Mouse (Mus musculus) heart, postnatal 10 days (tissue): ENCODE results near the gene Fhit. TPM values are rescaled to one million over a fixed set of nuclear protein-coding genes. Genes with fewer than 3 reads are reported as not detected.
A peak's percentile ranks its signal among the peaks of the same experiment; 100 is the strongest.

ENCODE experiments used
- DNase-seq, 2 experiments: peaks; one replicate each; pipeline ENCODE4 v3.0.0; 2021
- intact Hi-C: fragments of 180-260 bp; cut with DNase I; formaldehyde crosslinking; loops from one replicate; pipeline ENCODE4 v1.15.1; 2025
- total RNA-seq, 2 experiments: library from RNA; stranded (reverse); gene quantifications; 2 replicates each; pipeline ENCODE4 v1.2.3; 2021

Fhit gene
- total RNA-seq, 2 experiments from 2014 or later: 2.6 to 3.1 TPM

DNA sequence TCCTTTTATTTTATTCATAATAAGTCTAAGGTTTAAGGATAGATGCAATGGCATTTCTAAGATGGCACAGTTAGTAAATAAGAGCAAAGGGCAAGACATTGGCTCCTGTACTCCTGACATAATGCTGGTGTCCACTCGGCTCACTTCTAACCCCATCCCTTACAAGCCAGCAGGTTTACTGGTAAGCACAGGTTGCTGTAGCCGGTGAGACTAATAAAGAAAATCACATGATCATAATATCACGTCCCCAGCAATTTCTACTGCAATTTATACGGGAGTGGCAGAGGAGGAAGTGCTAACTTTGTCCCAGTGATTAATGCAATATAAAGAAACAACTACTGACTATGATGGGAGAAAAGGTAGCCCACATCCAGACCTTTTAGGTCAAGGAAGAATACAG lies 956.5 kb downstream of the Fhit start:
- no peak for DNase-seq
- intact Hi-C loops: no loop called here

GRCm38 (mm10) chr14:10194130-10194529 lies 967.7 kb downstream of the Fhit start:
- intact Hi-C loops: no loop called here
- peak; percentile 36 to 44 for DNase-seq

- intact Hi-C loops: no loop called here
Measured at GRCm38 (mm10) chr14:10171761-10172160, 990.1 kb downstream of the Fhit start.

DNA sequence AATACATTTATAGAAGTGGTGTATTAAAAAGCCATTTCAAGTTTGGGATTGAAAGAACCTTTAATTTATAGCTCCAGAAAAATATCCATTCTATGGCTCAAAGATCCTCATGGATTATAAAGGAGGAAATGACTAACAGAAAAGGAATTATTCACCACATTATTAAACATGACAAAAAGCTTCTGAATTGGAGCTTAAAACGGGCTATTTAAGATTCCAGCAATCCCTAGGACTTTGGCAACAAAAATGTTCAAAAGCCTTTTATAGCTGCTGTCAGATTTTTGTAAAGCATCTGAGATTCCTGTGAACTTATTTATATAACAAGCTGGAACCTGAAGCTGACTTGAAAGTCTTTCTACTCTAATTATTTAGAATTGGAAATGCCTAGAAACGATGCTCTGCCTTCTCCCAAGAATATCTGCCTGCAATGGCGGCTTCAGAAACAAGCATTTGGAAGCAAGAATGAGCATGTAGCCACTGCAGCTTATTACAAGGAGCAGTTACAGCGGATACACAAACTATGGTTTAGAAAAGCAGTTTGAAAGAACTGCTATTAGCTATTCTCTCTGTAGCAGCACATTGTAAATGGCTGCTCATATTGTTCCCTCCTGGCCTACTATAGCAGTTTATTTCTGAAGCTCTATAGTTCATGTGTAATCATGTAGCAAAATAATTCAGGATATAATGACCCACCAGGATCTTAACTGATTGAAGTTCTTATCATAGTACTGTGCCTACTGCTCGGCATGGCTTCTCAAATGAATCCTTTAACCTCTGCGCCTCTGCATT lies 995.0 kb downstream of the Fhit start:
- DNase-seq: no peak
- intact Hi-C loops: no loop called here

More at GRCm38 (mm10) chr14:10171761-10172160, 990.1 kb downstream of the Fhit start:
- DNase-seq: no peak

DNA sequence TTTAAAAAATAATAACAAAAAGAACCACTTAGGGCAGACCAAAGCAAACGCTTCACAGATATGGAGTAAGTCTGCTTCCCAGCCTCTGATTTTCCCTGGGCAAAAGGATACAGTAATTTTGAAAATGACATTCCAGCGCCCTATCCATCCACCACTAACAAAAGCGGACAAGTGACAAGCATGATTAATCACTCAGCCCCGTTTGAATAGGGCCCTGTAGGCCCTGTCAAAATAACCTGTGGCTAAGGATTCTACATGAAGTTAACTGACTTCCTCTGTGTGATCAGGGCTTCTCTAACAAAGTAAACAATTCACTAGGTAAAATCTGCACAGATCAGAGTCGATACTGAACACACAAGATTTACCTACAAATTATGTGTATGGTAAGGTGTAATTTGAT lies 1012.0 kb downstream of the Fhit start:
- DNase-seq: no peak
- intact Hi-C loops: no loop called here

DNA sequence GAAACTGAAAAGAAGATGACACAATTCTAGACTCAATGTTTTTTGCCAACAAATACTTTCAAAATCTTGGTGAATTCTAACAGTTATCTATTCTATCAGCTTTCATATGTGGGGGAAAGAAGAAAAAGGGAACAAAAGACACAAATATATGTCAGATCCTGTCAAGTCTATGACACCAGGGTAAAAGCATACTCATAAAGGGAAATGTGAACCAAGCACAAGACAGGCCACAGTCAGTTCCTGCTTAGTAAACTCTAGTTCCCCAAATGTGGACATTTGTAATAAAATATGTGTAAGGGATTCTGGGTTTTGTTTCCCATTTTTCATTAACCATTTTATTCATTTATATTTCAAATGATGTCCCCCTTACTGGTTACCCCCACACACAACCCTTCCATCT lies 1022.5 kb downstream of the Fhit start:
- no peak for DNase-seq
- intact Hi-C loops: no loop called here

- no peak for DNase-seq
- intact Hi-C loops: loop anchor here (2.0 kb wide), 1 partner anchor 21 kb away; no protein-coding TSS in a partner anchor
Measured at GRCm38 (mm10) chr14:10133873-10134272, 1028.0 kb downstream of the Fhit start.

GRCm38 (mm10) chr14:10129675-10130074 lies 1032.2 kb downstream of the Fhit start:
- DNase-seq: no peak
- intact Hi-C loops: no loop called here

DNA sequence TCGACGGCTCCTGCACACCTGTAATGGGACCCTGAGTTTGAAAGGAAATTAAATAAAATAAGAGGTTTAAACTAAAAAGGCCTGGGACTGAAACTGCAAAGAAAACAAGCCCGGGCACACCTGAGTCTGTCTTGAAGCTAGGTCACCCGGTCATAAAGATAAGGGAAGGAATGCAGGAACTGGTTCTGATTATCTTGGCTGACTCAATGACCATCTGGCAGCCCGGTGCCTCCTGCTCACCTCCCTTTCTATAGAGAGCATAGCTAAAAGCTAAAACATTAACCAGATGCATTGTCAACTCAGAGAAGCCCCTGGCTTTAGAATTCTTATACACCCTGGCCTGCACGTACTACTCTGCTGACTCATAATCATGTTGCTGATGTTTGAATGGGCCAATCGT lies 1032.7 kb downstream of the Fhit start:
- intact Hi-C loops: no loop called here
- DNase-seq: no peak

DNA sequence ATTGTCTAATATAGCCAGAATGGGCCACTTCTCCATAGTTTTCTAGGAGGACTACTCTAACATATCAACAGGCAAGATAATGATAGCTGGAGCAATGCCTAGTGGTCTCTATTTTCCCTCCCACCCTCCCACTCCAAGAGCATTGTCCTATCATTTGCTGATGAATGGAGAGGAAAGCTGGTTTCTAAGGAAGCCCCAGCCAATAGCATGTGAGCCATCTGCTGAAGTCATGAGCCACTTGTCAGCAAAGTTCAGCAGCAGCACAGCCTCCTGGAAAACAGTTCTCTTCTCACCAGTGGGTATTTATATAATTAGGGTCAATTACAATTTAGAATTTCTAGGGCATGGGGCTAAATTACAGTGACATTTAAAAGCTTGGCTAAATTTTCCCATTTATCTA lies 1035.3 kb downstream of the Fhit start:
- intact Hi-C loops: no loop called here
- no peak for DNase-seq

DNA sequence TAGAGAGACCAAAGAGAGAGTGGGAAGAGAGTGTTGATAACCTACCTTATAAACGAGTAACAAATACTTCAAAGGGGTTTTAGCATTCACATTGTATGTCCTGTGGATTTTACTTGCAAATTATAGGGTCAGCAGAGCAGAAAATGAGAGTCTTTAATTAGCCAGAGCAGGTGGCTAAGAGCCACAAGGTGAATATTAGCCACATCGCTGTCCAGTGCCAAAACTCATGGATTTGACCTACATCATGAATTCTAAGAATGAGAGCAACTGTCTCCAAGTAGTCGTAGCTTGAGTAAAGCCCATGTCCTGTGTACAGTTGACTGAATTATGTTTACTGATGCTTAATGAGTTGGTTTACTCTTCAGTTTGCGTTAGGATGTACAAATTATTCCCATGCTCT lies 1039.7 kb downstream of the Fhit start:
- intact Hi-C loops: no loop called here
- no peak for DNase-seq

GRCm38 (mm10) chr14:10096236-10096635 lies 1065.6 kb downstream of the Fhit start:
- DNase-seq: peak; percentile 33 to 37
- intact Hi-C loops: no loop called here

- no peak for DNase-seq
- intact Hi-C loops: no loop called here
Measured at GRCm38 (mm10) chr14:10079062-10079461, 1082.8 kb downstream of the Fhit start.

DNA sequence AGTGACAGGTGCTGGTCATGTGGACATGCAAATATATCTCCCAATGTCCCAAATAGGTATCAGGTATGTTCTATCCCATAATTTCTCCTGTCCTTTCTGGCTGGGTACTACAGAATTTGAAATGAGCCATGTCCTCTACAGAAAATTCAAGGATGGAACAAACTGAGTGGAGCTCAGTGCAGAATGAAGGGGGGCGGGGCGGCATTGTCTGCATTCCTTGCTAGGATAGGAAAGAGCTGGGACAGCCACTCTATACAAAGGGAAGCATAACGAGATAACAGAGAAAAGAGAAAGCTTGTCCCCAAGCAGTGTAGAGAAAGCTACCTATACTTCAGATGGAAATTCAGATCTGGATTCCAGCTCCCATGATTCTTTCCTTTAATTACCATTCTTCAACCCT lies 1111.9 kb downstream of the Fhit start:
- intact Hi-C loops: no loop called here
- DNase-seq: peak in 1 of 2 experiments; percentile 23

DNA sequence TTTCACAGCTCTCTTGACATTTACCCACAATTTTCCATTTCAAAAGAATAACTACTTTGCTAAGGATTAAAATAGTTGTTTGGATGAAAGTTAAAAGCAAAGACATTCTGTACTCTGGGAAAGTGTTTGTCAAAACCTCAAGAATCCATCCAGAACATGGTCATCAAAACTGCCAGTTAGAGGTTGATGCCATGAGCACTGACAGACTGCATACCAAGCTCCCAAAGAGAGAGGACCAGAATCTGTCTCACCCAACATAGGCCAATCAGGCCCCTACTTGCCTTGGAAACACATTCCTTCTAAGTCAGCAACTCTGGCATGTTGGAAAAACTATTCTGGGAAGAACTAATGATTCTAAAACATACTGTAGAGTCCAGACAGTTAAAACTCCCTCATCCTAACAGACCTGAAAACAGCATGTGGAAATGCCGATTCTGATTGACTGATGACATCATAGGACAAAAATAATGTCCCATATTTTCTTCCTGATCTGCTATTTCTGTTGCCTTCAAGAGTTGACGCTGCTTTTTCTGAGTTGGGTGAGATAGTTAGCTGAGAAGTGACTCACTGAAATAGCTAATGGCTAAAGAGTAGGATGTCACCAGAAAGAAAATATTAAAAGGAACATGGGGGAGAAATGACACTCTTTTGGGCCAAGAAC lies 1114.6 kb downstream of the Fhit start:
- peak in 1 of 2 experiments; percentile 4 for DNase-seq
- intact Hi-C loops: no loop called here

DNA sequence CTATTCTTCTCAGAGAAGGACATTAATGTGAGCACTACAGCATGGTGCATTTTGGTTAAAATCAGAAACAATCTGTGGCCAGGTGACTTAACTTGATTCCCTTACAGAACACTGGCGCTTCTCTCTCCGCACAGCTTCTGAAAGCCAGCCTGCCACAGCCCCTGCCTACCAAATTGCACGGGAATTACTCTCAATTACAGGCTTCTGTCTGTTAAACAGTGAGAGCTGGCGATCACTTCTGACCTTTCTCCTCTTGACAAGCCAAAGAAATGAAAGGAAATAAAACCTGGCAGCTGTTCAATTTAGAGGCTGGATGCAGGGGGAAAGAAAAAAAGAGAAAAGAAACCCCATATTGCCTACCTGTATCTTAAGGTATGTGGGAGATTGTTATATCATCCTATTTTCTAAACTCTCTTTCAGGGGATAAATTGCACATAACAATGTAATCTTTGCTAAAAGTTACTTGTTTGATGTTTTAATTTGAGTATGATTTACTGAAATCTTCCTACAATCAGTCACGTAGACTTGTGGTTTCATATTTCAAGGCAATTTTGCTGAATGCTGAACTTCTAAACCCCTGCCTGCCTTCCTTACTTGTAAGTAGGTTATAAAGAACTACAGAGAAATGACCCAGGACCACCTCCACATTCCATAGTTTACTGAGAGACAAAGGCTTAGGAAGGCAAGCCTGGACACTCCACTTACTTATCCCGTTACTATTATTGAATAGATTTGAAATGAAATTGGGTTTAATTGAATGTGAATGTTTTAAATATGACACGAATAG lies 1115.3 kb downstream of the Fhit start:
- peak in 1 of 2 experiments; percentile 3 for DNase-seq
- intact Hi-C loops: no loop called here

DNA sequence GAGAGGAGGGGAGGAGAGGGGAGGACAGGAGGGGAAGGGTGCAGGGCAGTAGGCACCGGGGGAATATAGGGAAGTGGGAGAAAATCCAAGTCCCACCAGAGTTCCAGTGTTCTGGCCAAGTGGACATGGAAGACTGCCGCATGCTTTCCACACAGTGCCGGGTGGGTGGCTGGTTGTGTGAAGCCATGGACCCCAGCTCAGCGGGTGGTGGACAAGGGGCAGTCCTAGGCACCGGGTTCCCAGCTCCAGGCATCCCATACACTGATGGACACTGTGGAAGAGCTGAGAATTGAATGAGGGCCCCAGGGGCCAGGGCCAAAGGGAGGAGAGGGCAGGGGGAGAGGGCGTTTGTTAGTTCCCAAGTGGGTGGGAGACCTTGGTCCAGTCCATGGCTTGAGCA lies 1123.8 kb downstream of the Fhit start:
- intact Hi-C loops: no loop called here
- no peak for DNase-seq

GRCm38 (mm10) chr14:10036685-10037215 lies 1125.1 kb downstream of the Fhit start:
- no peak for DNase-seq
- intact Hi-C loops: no loop called here

DNA sequence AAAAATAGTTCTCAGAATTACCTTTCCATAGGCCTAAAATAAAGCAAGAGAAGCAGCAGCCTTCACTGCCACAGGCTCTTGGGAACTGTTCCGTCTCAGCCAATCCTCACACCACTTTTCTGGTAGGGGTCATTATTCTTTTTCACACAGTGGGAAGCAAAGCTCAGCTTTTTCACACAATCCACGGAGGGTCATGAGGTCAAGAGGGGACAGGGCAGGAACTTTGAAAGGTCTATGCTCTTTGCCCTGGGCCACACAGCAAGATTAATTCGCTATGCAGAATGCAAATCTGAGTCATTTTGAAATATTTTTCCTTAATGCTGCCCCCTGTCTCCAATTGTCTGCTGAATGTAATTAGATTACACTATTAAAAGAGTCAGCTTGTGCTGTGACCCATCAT lies 1126.2 kb downstream of the Fhit start:
- intact Hi-C loops: no loop called here

GRCm38 (mm10) chr14:10035270-10035669 lies 1126.6 kb downstream of the Fhit start:
- intact Hi-C loops: no loop called here
- no peak for DNase-seq

More for the DNA sequence above, 1126.2 kb downstream of the Fhit start:
- no peak for DNase-seq

DNA sequence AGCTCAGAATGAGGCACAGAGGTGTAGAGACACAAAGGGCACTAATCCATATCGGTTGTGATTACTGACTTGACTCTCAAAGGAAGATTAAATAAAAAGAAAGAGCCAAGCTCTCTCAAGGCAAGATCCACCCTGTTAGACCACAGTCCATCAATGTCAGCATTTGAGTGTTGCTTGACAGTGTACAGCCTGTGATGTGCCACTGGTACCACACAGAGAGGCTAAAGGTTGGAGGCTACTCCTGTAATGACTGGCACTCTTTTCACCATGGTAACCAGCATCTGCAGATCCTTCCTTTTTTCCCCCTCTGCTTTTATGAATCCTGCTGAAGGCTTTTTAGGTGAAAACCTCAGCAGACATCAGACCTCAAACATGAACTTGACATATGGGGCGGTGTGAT lies 1138.5 kb downstream of the Fhit start:
- DNase-seq: no peak
- intact Hi-C loops: no loop called here
